Mouse (Mus musculus) urinary bladder, postnatal 36 days (tissue): ENCODE results near the gene Kcne3.

Experiments
- DNase-seq, 2 experiments: peaks; one replicate each; pipeline ENCODE4 v3.0.0; 2022; ENCODE audit warnings: low spot score in 2 of 2, mixed read lengths in 1 of 2

Kcne3 gene

GRCm38 (mm10) chr7:100181614-100182013, 5.3 kb downstream of the Kcne3 start:
- no peak for DNase-seq

DNA sequence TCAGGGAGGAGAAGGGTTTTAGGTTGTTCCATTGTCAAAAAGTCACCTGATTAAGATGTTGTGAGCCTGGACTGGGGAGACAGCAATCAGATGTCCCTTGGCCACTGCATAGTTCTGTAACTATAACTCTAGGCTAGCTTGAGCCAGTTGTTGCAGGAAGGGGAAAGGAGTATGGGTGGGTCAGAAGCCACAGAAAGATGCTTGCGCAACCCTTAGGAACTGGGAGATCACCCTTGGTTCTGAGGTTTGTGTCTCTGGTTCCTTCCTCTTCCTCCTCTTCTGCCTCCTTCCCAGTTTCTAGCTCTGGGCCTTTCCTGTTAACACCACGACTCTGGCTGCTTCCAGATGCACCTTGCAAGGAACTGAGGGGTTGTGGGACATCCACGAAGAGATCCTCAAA, 6.1 kb downstream of the Kcne3 start:
- no peak for DNase-seq

- DNase-seq, result peak; percentile 19 to 24
These were observed 11.3 kb downstream of the Kcne3 start for GRCm38 (mm10) chr7:100187601-100188000.

DNA sequence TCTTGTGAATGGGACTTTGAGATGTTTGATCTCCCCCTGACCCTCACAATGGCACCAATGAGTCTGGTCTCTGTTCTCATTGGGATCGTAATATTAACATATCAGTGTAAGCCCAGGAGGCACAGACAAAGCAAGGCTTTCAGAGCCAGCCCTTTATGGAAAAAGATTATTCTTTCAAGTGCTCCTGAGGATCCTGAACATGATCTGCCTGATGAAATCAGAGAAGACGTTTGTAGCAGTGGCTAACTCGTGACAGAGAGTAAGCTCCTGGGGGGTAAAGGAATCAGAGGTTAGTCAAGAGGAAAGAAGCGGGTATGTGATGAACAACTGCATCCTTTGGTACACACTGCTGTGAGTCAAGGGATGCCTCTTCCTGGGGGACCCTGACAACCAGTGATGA, 13.9 kb downstream of the Kcne3 start:
- no peak for DNase-seq

GRCm38 (mm10) chr7:100190778-100191177, 14.5 kb downstream of the Kcne3 start:
- DNase-seq, result peak; percentile 37 to 41

- no peak for DNase-seq
These were observed 24.9 kb downstream of the Kcne3 start for GRCm38 (mm10) chr7:100201191-100201590.

DNA sequence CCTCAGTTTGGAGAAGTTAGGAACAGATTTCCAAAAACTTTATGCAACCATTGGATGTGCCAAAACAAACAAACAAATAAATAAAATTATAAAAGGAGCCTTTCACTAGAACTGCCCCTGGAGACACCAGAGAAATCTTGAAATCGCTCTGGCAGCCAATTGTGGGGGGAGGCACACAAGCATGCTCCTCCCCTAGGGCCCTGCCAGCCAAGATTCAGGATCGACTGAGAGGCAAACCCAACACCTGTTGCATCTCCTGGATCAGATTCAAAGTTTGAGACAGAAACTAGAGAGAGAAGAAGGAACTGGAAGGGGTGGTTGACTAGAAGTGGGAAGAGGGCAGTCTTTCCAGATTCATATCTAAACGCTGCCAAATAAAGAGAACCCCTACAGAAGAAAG, 27.3 kb downstream of the Kcne3 start:
- no peak for DNase-seq

DNA sequence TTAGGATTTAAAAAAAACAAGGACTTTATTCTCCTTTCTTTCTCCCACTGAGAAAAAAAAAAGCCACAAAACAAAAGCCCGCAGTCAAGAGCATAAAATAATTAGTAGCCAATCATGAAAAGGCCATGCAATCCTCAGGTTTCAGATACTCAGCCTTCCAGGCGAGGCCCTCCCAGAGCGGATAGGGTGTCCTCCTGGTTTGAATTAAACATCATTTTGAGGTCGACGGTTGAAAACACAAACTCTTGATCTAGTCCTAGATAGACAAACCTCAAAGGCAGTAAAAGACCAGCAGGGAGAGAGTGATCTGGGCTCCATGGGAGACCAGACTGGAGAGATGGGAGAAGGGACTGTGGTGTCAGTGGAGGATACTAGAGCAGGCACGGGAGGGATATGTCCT, 28.6 kb downstream of the Kcne3 start:
- no peak for DNase-seq

DNA sequence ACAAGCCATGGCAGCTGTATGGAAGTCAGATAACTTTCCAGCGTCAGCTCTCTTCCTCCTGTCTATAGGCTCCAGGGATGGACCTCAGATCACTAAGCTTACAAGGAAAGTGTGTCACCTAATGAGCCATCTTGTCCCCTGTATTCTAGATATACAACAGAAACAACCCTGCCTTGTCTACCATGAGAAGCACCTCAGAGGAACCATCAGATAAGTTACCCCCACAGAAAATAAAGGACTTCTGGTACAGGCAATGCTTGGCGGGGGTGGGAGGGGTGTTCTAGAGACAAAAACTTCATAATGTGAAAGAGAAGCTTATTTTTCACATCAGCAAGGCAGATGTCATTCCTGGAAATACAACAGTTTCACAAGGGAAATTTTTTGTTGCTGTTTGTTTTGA, 29.8 kb downstream of the Kcne3 start:
- no peak for DNase-seq

GRCm38 (mm10) chr7:100207886-100208285, 31.6 kb downstream of the Kcne3 start:
- DNase-seq, result no peak

DNA sequence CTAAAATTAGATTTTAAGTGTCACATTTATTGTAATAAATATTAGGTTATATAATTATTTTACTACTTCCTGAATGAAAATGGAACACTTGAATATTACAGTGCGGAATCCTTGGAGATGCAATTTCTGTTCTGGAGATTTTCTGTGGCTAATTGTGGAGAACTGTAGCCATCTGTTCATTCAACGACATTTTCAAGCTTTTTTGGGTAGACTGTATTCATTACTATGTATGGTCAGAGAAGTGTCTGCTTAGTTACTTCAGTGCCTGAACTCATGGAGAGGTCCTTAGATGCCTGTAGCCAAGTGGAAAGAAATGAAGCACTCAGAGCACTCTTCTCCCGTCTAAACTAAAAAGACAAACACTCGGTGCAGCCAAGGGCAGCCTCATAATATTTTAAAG, 38.0 kb downstream of the Kcne3 start:
- no peak for DNase-seq

DNA sequence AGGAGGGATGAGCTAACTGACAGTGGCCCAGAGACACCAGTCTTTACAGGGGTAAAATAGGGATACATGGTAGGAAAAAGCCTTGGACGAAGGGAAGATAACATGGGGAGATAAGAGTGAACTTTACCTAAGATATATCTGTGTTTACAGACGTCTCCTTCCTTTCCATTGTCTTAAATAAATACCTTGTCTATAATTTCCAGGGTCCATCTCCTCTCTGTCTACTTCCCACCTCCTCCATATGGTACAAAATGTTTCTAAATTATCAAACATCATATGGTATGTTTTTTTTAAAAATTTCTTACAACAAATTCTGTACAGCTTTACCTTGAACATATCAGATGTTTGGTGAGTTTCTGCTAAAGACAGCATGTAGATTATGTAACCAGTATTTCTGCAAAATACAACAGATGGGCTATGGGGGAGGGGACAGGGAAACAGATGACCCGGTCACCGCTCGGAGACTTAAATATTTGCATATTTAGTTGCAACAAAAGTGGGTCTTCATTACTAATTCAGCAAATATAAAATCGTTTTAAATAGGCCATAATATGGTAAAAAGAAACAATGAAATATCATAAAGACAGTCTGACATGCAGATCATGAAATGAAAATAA, 38.9 kb downstream of the Kcne3 start:
- no peak for DNase-seq

GRCm38 (mm10) chr7:100215976-100216375, 39.7 kb downstream of the Kcne3 start:
- DNase-seq, result no peak

- DNase-seq, result no peak
These were observed 40.6 kb downstream of the Kcne3 start for GRCm38 (mm10) chr7:100216601-100217565.

GRCm38 (mm10) chr7:100227158-100227875, 51.0 kb downstream of the Kcne3 start, which contains the start of gene Pgm2l1:
Gene Pgm2l1, plus strand, starts transcription at chr7:100227394.
- DNase-seq, result peak; percentile 93 to 97

DNA sequence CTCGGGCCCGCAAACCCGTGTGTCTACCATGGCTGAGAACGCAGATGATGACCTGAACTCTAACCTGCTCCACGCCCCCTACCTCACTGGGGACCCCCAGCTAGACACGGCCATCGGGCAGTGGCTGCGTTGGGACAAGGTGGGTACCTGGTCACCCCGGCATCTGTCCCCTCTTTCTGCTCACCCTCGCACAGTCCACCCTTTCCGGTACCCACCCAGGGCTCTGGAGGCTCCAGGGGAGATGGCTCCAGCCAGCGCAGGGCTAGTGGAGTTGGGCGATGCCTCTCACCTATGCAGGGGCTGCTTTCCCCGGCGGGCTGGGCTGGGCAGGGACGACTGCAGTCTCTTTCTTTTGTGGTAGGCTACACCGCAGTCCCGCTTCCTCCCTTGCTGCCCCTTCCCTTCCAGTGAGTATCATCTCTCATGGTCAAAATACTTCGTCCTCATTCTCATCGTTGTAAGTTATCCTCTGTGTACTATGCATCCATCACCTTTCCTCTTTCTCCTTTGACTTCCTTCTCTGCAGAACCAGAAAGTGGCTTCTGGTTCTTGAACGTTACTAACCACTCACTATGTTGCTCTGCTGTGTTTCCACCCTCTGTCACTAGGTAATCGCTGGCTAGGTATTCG, 51.7 kb downstream of the Kcne3 start:
- DNase-seq, result peak in 1 of 2 experiments; percentile 17

DNA sequence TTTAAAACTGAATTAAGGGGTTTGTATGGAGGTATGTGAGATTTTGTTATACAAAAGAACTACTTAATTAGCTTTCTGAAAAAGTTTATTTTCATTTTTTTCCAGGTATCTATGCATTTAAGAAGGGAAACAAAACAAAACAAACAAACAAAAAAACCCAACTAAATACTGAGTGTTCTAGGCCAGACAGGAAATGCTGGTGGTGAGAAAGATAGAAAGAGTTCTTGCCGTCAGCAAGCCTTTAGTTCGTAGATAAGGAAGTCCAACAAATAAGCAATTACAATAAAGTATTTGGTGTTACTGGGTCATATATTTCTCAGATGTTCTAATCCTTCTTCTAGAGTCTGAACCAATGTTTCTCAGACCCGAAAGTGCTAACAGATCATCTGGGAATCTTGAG, 52.7 kb downstream of the Kcne3 start:
- no peak for DNase-seq

DNA sequence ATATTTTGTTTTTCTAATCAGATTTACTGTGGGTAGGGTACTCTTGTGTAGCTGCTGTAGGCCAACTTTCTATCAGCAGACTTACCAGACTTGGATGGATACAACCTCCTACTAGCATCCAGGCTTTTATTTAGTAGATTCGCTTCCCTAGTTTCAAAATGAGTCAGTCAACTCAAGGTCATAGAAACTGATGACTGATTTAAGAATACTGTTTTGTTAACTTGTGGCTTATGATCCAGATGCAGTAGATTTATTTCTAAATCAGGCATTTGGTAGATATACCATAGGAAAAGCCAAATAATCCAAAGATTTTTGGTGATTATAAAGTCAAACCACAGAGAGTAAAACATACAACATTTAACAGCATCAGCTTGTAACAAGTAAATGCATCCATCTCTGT, 54.3 kb downstream of the Kcne3 start:
- no peak for DNase-seq

GRCm38 (mm10) chr7:100231661-100232060, 55.4 kb downstream of the Kcne3 start:
- no peak for DNase-seq

DNA sequence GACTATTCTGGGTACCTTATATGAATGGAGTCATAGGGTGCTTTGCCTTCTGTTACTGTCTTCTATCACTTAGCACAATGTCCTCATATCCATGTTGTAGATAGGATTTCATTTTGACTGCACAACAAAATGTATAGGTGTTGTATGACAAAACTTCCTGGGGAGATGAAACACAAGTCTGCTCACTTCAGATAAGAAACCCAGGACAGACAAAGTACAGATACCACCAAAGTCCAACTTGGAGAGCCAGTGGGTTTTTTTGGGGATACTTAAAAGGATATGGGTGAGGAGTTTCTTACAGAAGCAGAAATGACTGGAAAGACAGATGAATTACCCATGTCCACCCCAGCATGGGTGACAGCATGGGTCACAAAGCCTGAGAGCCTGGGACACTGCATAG, 57.4 kb downstream of the Kcne3 start:
- DNase-seq, result no peak
